Mouse (Mus musculus) T-helper 17 cell (primary cell): ENCODE measurements around the gene Rtbdn.

ENCODE experiments used
- in situ Hi-C, 2 experiments: fragments of 300-600 bp; cut with MboI, MseI; formaldehyde crosslinking; loops; 1 replicate in 1 of 2; 2 replicates in 1 of 2; pipeline ENCODE4 v1.15.1; 2025; ENCODE audit warnings: high pct_unique_total_duplicates in 2 of 2

Gene Rtbdn

DNA sequence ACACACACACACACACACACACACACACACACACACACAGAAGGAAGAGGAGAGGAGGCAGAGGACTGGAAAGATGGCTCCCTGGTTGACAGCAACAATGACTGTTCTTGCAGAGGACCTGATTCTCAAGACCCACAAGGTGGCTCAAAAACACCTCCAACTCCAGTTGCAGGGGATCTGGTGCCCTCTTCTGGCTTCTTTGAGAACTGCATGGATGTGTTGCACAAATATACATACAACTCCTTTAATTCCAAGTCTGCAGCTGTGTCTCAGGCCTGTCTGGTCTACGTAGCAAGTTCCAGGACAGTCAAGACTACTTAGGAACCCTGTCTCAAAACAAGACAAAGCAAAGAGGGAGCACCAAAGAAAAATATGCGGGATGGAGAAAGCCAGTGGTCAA lies 10.0 kb downstream of the Rtbdn start:
- in situ Hi-C loops: loop anchor here in 1 of 2 experiments (5.0 to 10.0 kb wide), 2 partner anchors 36 to 1352 kb away; partner anchors contain the start of genes Dnajb1, Hook2 and Tecr

DNA sequence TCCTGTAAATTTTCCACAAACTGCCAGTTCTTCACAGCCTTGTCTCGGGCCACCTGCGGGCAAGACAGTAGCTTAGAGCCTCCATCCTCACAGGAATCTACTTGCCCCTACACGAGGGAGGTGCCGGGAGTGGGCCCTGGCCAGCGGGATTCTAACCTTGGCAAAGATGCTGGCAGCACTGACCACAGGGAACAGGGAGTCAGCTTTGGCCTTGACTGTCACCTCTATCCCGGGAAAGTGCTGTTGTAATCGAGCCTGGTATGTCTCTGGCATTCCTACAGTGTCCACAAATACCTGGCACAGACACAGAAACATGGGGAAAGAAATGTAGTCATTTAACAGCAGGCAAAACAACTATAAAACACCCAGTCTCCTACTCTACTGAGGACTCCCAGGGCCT lies 13.0 kb downstream of the Rtbdn start:
- in situ Hi-C loops: loop anchor here in 1 of 2 experiments (5.0 to 10.0 kb wide), 2 partner anchors 32 to 1355 kb away; partner anchors contain the start of genes Dnajb1, Hook2 and Tecr

- in situ Hi-C loops: no loop called here
Observed at GRCm38 (mm10) chr8:84963952-84964351, 17.2 kb downstream of the Rtbdn start.

DNA sequence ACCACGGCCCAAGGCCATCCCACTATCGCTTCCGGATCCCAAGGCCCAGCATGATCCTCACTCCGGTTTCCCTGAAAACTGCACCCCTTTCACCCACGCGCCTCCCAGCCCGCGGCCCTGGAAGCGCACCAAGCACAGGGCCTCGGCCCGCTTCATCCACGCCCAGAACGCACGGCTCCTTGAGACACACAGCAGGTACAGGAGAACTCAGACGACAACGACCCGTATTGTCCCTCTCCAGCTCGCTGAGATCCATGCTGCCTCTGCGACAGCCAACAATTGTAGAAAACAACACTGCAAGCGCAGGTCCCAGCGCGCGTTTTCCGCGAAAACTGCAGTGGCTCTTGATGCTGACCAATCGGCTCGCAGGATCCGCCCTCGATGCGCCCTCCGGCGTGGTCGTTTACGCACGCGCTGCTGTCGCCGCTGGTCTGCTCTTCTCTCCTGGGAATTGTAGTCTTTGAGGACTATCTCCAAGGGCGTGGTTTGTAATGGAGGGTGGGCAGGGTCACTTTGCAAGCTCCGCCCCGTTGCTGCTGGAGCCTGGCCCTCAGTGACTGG lies 19.0 kb downstream of the Rtbdn start:
- in situ Hi-C loops: no loop called here

DNA sequence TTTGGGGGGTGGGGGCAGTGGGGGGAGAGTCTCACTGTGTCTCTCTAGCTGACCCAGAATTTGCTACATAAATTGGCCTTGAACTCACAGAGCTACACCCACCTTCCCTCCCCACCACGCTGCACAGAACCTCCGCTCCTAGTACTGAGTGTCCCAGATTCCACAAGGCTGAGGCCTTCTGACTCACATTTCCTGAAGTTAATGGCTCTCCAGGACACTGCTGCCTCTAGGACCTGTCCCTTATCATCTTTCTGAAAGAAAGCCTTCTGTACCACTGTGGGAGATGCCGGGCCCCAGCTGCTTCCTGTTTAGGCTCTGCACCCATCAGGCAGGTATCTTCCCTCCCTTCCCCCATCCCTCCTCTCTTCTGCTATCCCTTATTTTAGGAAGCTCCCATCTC lies 19.8 kb downstream of the Rtbdn start:
- in situ Hi-C loops: no loop called here

GRCm38 (mm10) chr8:84967532-84968304 lies 20.9 kb downstream of the Rtbdn start:
- in situ Hi-C loops: no loop called here

DNA sequence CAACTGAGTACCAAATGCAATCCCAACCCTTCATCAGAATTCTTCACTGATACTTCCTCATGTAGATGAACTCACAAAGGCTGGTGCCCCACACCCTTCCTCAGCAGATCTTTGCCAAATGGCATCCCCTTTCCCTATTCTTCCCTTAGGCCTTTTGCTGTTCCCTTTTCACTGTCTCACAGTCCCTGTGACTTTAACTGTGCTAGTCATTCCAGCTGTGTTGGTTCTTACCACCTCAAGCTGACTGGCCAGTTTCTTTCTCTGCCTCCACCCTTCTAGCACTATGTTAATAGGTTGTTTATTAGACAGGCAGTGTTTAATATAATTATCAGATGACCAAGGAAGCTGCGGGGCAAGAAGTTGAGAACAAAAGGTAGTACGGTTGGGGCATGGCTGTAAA lies 21.9 kb downstream of the Rtbdn start:
- in situ Hi-C loops: no loop called here

DNA sequence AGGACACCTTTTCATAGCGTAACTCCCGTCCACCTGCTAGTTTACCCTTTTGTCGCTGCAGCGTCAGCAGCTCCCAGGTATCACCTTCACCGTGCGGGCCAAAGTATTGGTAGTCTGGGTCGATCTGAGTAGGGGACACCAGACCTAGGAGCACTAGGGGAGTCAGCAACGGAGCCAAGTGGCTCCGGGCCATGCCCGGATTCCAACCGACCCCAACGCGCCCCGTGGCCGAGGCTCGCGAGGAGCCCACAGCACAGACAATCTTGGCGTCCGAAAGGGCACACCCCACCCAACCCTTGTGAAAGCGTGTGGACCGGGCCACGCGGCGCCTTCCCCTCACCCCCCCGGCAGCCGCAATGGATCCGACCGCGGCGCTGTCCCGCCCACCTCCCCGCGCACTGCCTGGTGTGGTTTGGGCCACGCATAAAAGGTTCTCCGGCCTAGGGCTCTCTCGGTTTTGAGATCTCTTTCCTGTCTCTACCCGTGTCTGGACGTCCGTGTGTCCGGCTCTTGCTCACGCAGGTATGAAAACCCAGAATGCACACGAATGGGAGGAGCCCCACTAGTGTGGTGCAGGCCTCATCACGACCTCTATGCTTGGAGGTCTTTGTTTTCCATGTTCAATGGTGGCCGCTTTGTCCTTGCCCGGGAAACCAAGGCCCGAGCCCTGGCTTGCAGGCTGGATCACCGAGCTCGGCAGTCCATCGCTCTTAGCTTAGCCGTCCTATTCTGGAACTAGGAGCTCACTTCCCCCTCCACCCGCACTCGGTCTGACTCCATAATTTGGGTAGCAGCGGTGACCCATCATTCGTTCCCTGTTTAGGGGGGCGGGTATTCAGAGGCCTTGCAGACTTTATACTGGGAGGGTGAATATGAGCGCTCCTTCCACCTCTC lies 22.7 kb downstream of the Rtbdn start, which contains the start of the genes Gm49661, Prdx2 and Rnaseh2a:
Gene Gm49661 (minus strand): TSS at position 193 of the 894 bp plus-strand sequence.
Gene Prdx2 (plus strand): TSS at position 347 of the 894 bp plus-strand sequence.
Gene Rnaseh2a (minus strand): TSS at position 527 of the 894 bp plus-strand sequence.
- in situ Hi-C loops: loop anchor here in 1 of 2 experiments (5.0 to 10.0 kb wide), 2 partner anchors 38 to 1735 kb away; no protein-coding TSS in a partner anchor

- in situ Hi-C loops: loop anchor here in 1 of 2 experiments (5.0 to 10.0 kb wide), 2 partner anchors 37 to 1735 kb away; no protein-coding TSS in a partner anchor
Observed at GRCm38 (mm10) chr8:84970135-84970790, 23.5 kb downstream of the Rtbdn start.

DNA sequence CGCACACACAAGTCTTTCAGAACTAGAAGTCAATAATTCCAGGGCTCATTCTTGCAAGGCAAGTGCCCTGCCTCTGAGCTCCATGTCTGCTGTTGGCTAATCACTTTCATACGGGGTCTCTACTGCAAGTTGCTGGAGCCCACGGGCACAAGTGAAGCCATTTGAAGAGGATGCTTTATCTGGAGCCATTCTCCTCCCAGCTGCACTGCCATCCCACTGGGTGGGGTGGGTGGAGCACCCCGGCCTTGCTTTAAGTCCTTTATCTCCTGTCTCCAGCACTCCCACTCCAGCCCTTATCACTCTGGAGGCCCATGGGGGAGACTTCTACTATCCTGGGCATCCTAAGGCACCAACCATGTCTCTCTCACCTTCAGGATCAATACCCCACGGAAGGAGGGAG lies 24.1 kb downstream of the Rtbdn start:
- in situ Hi-C loops: loop anchor here in 1 of 2 experiments (5.0 to 10.0 kb wide), 2 partner anchors 36 to 1734 kb away; no protein-coding TSS in a partner anchor

GRCm38 (mm10) chr8:84973079-84973478 lies 26.3 kb downstream of the Rtbdn start:
- in situ Hi-C loops: loop anchor here in 1 of 2 experiments (5.0 to 10.0 kb wide), 2 partner anchors 34 to 1732 kb away; no protein-coding TSS in a partner anchor

DNA sequence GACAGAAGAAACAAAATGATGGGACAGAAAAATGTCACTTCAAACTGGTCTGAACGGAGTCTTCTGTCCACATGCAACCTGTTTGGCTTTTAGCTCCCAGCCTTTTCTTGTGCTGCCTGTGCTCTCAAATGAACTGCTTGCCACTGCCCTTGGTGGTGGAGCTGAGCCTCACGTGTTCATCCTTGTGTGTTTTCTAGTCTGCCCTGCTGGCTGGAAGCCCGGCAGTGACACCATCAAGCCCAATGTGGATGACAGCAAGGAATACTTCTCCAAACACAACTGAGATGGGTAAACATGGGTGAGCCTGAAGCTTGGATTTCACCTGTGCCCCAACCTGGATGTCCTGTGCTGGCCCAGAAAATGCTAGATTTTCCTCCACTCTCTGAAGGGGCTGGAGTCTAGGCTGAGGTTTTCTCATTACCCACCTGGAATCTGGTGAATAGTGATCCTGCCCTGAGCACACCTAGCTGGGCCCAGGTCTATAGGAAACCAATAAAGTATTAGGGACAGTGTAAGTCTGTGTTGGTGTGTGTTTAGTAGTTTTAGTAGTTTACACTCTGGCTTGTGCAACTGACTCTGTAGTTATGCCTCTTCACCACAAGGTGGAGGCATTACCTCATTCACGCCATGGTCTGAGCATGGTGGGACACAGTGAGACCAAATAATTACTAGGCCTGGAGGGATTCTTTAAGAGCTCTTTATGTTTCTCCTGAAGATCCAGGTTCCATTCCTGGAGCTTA lies 27.2 kb downstream of the Rtbdn start:
- in situ Hi-C loops: loop anchor here in 1 of 2 experiments (5.0 to 10.0 kb wide), 2 partner anchors 33 to 1731 kb away; no protein-coding TSS in a partner anchor

DNA sequence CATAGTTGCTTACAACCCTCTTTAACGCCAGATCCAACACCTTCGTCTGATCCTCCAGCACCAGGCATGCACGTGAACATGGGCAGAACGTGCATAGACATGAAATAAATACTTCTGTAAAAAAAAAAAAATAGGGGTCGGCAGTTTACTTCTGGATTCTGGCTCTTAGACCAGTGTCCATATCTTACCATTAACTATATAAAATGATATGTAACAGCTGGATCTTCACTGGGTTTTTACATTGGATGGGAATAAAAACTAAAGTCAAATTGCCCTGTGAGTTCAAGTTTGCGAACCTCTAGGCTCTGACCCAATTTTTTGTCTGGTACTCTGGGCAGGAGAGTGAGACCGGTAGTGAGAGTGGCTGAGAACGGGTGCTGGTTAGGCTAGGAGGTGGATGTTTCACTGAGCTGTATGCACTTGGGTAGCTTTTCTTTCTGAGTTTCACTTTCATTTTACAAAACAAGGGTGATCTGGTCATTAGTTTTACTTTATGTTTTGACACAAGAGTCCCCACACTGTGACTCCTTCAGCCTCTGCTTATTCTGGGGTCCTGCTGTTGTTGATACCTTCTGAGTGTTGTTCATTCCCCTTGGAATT lies 27.9 kb downstream of the Rtbdn start:
- in situ Hi-C loops: loop anchor here (5.0 to 10.0 kb wide), 5 partner anchors 33 to 1730 kb away; partner anchors contain the start of genes Asna1 (in 1 of the 2), Ier2 (in 1 of the 2) and Trir (in 1 of the 2)

- in situ Hi-C loops: loop anchor here (5.0 to 10.0 kb wide), 4 partner anchors 52 to 1729 kb away; partner anchors contain the start of genes Asna1 (in 1 of the 2), Ier2 (in 1 of the 2) and Trir (in 1 of the 2)
Observed at GRCm38 (mm10) chr8:84975434-84975833, 28.6 kb downstream of the Rtbdn start.

DNA sequence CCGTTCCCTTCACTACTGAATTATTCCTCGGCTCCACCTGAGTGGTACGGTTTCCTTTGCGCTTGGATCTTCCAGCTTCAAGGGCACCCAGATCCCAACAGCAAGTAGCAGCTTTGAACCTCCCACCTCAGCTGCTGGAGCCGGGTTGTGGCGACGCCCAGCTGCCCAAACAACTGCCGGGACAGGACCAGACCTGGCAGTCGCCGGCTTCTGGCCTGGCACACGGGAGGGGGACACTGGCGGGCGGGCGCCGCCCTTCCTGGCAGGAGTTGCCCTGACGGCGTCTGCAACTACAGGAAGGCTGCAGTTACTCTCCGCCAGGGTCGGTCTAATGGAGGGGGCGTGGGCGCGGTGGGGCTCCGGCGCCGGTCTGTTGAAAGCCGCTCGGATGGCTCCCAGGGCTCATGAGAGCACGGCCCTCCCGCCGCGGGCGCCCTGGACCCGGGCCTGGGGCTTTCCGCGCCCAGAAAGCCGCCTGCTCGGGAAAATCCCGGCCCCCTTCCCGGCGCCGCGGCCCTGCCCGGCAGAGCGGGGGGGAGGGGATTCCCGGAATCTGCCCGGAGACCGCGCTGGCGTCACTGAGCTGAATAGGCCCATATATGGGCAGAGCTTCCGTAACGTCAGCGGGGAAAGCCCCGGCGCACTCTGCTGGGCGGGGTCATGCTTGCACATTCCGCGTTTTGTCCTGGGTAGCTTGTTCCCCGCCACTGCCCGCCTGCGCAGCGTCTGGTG lies 29.4 kb downstream of the Rtbdn start:
- in situ Hi-C loops: loop anchor here (5.0 to 10.0 kb wide), 4 partner anchors 51 to 1729 kb away; partner anchors contain the start of genes Asna1 (in 1 of the 2), Ier2 (in 1 of the 2) and Trir (in 1 of the 2)

GRCm38 (mm10) chr8:84976763-84977434 lies 30.1 kb downstream of the Rtbdn start:
- in situ Hi-C loops: loop anchor here (5.0 to 10.0 kb wide), 4 partner anchors 50 to 1728 kb away; partner anchors contain the start of genes Asna1 (in 1 of the 2), Ier2 (in 1 of the 2) and Trir (in 1 of the 2)
